Mouse (Mus musculus) frontal cortex, adult 2 months (tissue): ENCODE measurements around the gene Olfr622. TPM values are rescaled to one million over a fixed set of nuclear protein-coding genes. Genes with fewer than 3 reads are reported as not detected.

Experiments used
- DNase-seq, 2 experiments: peaks; one replicate each; pipeline ENCODE4 v3.0.0; 2022; ENCODE audit warnings: low spot score in 1 of 2; ENCODE audit errors: extremely low spot score in 1 of 2
- polyA plus RNA-seq: library from polyadenylated mRNA; depleted of rRNA; stranded (reverse); fragments of >200 nt; gene quantifications from 2 replicates; pipeline ENCODE4 v1.2.3, GENCODE M21; 2012; rRNA removed

Olfr622 gene
- polyA plus RNA-seq = not detected in 2 replicates

DNA sequence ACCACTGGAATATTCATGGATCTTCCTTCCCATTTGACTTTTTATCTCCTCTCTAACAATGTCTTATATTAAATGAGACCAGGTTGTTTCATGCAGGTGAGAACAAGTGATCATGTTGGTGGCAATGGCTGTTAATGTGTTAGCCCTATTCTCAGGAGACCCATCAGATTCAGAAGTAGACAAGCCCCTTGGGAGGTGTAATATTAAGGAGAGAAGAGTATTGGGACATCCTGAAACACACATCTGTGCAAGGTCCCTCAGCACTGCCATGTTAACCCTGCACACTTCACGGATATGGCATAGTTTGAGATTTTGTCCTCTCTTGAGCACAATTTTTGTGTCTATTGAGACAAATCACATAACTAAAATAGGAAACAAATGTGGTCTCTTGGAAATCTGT is at the start of gene Olfr622:
Gene Olfr622, minus strand, starts transcription at position 101 of the 400 bp plus-strand sequence.
- DNase-seq = no peak

DNA sequence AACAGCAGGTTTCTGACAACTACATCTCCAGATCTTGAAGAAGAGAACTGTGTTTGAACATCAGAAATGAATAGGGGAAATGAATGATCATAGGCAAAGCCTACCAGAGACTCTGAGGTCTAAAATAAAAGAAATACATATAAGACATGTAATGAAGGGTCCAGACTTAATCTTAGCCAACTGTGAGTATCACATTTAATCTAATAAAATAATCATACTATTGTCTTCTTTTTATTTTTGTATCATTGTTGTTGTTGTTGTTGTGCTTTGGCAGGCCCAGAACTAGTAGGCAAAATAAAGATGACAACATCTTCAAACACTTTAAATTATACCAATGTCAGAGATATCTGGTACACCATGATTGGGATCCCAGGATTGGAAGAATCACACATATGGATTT is 39.9 kb upstream of the Olfr622 start, which contains the start of gene Olfr625-ps1:
Gene Olfr625-ps1, plus strand, starts transcription at position 301 of the 400 bp plus-strand sequence.
- DNase-seq = no peak

DNA sequence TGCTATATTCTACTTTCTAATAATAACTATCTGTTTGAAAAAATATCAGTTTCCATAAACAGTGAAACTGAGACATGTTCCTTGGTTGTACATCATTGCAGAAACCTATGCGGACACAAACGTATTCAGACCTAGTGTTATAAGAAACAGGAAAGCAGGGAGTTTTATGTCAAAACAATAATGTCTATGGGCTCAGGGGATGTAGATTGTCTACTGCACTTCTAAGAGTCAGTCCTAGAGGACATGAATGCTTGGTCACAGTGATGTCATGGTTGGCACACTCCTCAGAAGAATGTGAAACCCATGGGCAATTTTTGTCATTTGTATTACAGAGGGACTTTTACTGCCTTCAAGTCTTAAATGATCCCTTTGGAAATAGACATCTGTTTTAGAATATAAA is 28.6 kb upstream of the Olfr622 start, which contains the start of gene Olfr624:
Gene Olfr624, minus strand, starts transcription at position 101 of the 400 bp plus-strand sequence.
- DNase-seq = no peak

DNA sequence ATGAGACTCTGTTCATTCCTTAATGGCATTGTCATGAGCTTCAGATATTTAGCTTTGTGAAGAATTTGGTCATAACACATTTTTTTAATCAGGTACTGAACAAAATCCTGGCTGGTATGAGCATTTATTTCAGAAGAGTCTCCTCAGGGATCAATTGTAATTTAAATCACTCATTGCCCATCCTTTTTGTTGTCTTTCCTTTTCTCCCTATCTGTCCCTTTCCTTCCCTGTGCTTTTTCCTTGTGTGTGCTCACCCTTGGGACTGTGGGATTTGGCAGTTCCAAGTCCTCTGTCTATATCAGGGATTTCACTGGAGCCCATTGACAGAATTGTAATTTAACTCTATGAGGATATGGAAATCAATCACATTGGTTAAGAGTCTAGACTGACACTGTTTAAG is 21.1 kb upstream of the Olfr622 start, which contains the start of gene Olfr623:
Gene Olfr623, minus strand, starts transcription at position 101 of the 400 bp plus-strand sequence.
- DNase-seq = no peak

DNA sequence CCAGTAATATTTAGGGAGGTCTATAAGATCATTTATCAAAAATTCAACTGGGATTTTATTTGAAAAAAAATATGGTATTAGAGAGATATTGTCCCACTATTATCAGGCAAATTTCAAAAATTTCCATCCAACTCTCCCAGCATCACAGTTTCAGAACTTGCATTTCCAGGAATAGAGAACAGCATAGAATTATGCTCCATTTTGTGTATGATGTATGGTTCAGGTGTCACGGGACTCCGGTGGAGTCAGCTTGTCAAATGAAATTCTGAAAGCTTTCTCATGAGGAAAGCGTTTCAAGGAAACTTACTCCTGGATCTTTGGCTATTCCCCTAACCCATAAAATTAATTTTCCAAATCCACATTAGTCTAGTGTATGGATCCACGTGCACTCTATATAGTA is 1.6 kb upstream of the Olfr622 start:
- DNase-seq = no peak

DNA sequence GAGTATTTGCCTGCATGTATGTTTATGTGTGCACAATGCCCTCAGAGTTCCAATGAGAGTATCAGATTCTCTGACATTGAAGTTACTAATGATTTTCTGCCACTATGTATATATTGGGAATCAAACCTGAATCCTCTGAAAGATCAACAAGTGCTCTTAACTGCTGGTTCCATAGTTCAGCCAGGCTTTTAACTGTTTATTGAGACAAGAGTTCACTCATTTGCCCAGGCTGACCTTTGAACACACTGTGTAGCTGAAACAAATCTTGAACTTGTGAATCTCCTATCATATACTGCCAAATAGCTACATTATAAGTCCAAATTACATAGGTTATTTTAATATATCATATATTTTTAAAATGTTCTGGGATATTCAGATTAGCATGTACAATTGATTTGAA is 5.7 kb downstream of the Olfr622 start:
- no peak for DNase-seq

DNA sequence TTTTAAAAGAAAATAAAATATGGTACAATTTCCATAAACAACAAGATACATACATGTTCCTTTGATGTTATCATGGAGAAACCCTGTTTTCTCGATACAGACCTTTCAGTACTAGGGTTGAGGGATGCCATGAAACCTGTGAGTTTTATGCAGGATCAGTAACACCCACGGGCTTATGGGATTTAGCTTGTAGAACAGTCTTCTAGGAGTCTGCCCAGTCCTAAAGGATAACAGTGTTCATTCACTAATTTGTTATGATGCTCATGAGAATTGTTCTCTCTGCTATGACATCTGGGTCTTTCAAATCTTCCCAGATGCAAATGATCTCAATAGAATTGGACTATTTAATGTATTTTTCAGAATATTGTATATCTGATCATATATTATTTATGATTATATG is 30.1 kb downstream of the Olfr622 start, which contains the start of gene Olfr620:
Gene Olfr620, minus strand, starts transcription at position 101 of the 400 bp plus-strand sequence.
- no peak for DNase-seq

DNA sequence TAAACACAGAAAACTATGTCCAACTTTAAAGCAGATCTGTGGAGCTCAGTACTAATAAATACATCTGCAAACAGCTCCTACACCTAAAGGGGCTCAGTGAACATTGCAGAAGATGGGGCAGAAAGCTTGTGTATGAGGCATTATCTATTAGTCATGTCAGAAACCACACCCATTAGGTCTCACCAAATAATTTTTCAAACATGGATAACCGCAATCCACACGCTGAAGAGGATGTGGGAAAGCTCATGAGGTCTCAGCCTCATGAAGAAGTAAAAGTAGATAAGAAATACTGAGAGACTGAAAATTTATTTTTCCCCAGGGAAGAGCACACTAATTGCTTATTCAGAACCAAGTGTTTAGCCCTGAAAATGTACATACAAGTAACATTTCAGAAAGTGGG is 35.1 kb downstream of the Olfr622 start:
- DNase-seq = no peak

DNA sequence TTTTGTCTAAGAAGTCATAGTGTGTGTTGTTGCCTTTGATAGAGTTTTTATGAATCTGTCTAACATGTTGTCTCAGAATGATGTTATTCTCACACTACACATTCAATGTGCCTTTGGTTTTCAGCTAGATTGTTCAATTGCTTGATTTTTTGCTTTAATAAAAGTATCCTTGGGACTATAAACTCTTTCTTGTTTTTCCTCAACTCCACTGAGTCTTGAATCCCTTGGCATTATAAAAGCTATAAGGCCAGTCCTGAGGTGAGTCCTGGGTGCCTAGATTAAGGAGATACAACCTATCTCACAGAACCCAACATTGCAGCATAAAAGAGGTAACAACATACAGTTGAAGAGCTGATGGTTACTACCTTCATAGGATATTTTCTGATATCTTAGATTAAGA is 42.2 kb downstream of the Olfr622 start, which contains the start of gene Olfr619:
Gene Olfr619, plus strand, starts transcription at position 301 of the 400 bp plus-strand sequence.
- no peak for DNase-seq

DNA sequence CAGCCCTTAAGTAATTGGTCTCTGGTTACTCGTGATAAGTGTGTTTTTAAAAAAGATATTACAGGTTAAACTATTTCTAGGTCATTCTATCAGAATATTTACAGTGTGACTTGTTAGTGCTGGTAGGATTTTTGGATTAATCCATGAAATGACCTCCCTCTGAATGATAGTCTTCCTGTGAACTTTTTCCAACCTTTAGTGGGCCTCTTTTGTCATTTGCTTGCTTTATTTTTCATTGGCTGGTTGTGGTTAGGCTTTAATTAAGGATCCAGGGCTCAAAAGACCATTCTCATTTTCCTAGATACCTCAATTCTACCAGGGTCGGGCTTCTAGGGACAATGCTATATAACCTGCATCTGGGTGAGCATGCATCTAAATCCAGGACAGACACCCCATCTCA is 52.7 kb downstream of the Olfr622 start, which contains the start of gene Olfr618:
Gene Olfr618, plus strand, starts transcription at position 301 of the 400 bp plus-strand sequence.
- no peak for DNase-seq

Other genes starting within 250 kb of the Olfr622 start
- gene Usp17lc, start 227.6 kb downstream of the Olfr622 start, polyA plus RNA-seq = not detected in 2 replicates
- gene Olfr605, start 197.3 kb downstream of the Olfr622 start, polyA plus RNA-seq = not detected in 2 replicates
- gene Olfr606, start 193.7 kb downstream of the Olfr622 start, polyA plus RNA-seq = not detected in 2 replicates
- gene Olfr607, start 178.6 kb downstream of the Olfr622 start, polyA plus RNA-seq = not detected in 2 replicates
- not detected in 2 replicates for gene Olfr608, start 172.8 kb downstream of the Olfr622 start, polyA plus RNA-seq
- not detected in 2 replicates for gene Olfr609, start 144.6 kb downstream of the Olfr622 start, polyA plus RNA-seq
- gene Olfr610, start 130.6 kb downstream of the Olfr622 start, polyA plus RNA-seq = not detected in 2 replicates
- gene Olfr611, start 121.9 kb downstream of the Olfr622 start, polyA plus RNA-seq = not detected in 2 replicates
- gene Olfr612, start 100.0 kb downstream of the Olfr622 start, polyA plus RNA-seq = not detected in 2 replicates
- not detected in 2 replicates for gene Olfr613, start 94.6 kb downstream of the Olfr622 start, polyA plus RNA-seq
- gene Olfr615, start 86.6 kb downstream of the Olfr622 start, polyA plus RNA-seq = not detected in 2 replicates
- not detected in 2 replicates for gene Olfr616, start 73.6 kb downstream of the Olfr622 start, polyA plus RNA-seq
- gene Olfr617, start 69.6 kb downstream of the Olfr622 start, polyA plus RNA-seq = not detected in 2 replicates
- gene Olfr618, start 52.6 kb downstream of the Olfr622 start, polyA plus RNA-seq = not detected in 2 replicates
- not detected in 2 replicates for gene Olfr619, start 42.1 kb downstream of the Olfr622 start, polyA plus RNA-seq
- gene Olfr620, start 30.2 kb downstream of the Olfr622 start, polyA plus RNA-seq = not detected in 2 replicates
- not detected in 2 replicates for gene Olfr623, start 21.0 kb upstream of the Olfr622 start, polyA plus RNA-seq
- 0.02 TPM in 1 of 2 replicates, not detected in the other for gene Olfr624, start 28.5 kb upstream of the Olfr622 start, polyA plus RNA-seq
- gene Olfr625-ps1, start 40.0 kb upstream of the Olfr622 start, polyA plus RNA-seq = not detected in 2 replicates
- gene Olfr243, start 72.0 kb upstream of the Olfr622 start, polyA plus RNA-seq = not detected in 2 replicates
- gene Olfr628, start 87.7 kb upstream of the Olfr622 start, polyA plus RNA-seq = not detected in 2 replicates
- gene Olfr629, start 102.2 kb upstream of the Olfr622 start, polyA plus RNA-seq = not detected in 2 replicates
- gene Olfr630, start 114.6 kb upstream of the Olfr622 start, polyA plus RNA-seq = not detected in 2 replicates
- not detected in 2 replicates for gene Olfr69, start 128.9 kb upstream of the Olfr622 start, polyA plus RNA-seq
- not detected in 2 replicates for gene Olfr68, start 137.0 kb upstream of the Olfr622 start, polyA plus RNA-seq
- gene Olfr67, start 149.1 kb upstream of the Olfr622 start, polyA plus RNA-seq = not detected in 2 replicates
- gene Hbb-bt, start 171.3 kb upstream of the Olfr622 start, polyA plus RNA-seq = 66.4 and 91.1 TPM in 2 replicates
- gene Hbb-bs, start 185.4 kb upstream of the Olfr622 start, polyA plus RNA-seq = 468 and 610 TPM in 2 replicates
- gene Hbb-bh2, start 197.8 kb upstream of the Olfr622 start, polyA plus RNA-seq = not detected in 2 replicates
- 2.1 and 9.1 TPM in 2 replicates for gene Hbb-bh1, start 200.5 kb upstream of the Olfr622 start, polyA plus RNA-seq
- gene Hbb-y, start 210.5 kb upstream of the Olfr622 start, polyA plus RNA-seq = 20.5 and 59.2 TPM in 2 replicates
- not detected in 2 replicates for gene Olfr66, start 243.6 kb upstream of the Olfr622 start, polyA plus RNA-seq